Mouse (Mus musculus) ovary, postnatal 14 days (tissue): ENCODE measurements around the gene Bik.

Experiments
- DNase-seq: peaks from one replicate; pipeline ENCODE4 v3.0.0; 2022; ENCODE audit warnings: low spot score

Bik gene

GRCm38 (mm10) chr15:83583419-83584156, 56.9 kb downstream of the Bik start:
- no peak for DNase-seq

- no peak for DNase-seq
These were observed 58.1 kb downstream of the Bik start for GRCm38 (mm10) chr15:83584741-83585220.

- no peak for DNase-seq
These were observed 64.2 kb downstream of the Bik start for GRCm38 (mm10) chr15:83590841-83591240.

GRCm38 (mm10) chr15:83591758-83592157, 65.1 kb downstream of the Bik start:
- no peak for DNase-seq

- DNase-seq, result no peak
These were observed 65.9 kb downstream of the Bik start for GRCm38 (mm10) chr15:83592260-83593188.

GRCm38 (mm10) chr15:83593189-83593585, 66.5 kb downstream of the Bik start:
- no peak for DNase-seq

- no peak for DNase-seq
These were observed 67.2 kb downstream of the Bik start for GRCm38 (mm10) chr15:83593702-83594512.
